Mouse (Mus musculus) heart, embryonic 14.5 days (tissue): ENCODE measurements around the gene Gm37240. TPM values are rescaled to one million over a fixed set of nuclear protein-coding genes. Genes with fewer than 3 reads are reported as not detected.

Experiments
- ATAC-seq: fragments of 200-750 bp; cut with Nextera tagmentation; 2 replicates; pipeline ENCODE4 v1.8.0; 2017; ENCODE audit warnings: low read depth, moderate TSS enrichment; ENCODE audit not compliant: insufficient number of reproducible peaks, insufficient read depth, low FRiP score
- H3K27ac ChIP-seq, 2 experiments: fragments of 200-500 bp in 1 of 2; fragments of 300-500 bp in 1 of 2; sonication (generic) in 1 of 2; replicated peaks in 1 of 2; 2 replicates each; pipeline ENCODE4 v1.5.1; 2012 to 2014; ENCODE audit warnings: low read depth in 2 of 2, low read length in 2 of 2, control low read depth in 1 of 2, mild to moderate bottlenecking in 1 of 2, mixed read lengths in 1 of 2; ENCODE audit not compliant: control insufficient read depth in 1 of 2, insufficient read depth in 1 of 2
- H3K27me3 ChIP-seq: fragments of 300-500 bp; sonication (generic); 2 replicates; pipeline ENCODE4 v1.6.1; 2014; ENCODE audit warnings: mild to moderate bottlenecking, low read length, control low read depth; ENCODE audit not compliant: control insufficient read depth, insufficient read depth
- H3K36me3 ChIP-seq: fragments of 300-500 bp; sonication (generic); 2 replicates; pipeline ENCODE4 v1.6.1; 2014; ENCODE audit warnings: mild to moderate bottlenecking, control low read depth, low read length, mixed read lengths; ENCODE audit not compliant: control insufficient read depth, insufficient read depth
- H3K4me1 ChIP-seq, 2 experiments: fragments of 200-500 bp in 1 of 2; fragments of 300-500 bp in 1 of 2; sonication (generic) in 1 of 2; 2 replicates each; pipeline ENCODE4 v1.6.1; 2012 to 2014; ENCODE audit warnings: low read length in 2 of 2, control low read depth in 1 of 2, mixed read lengths in 1 of 2; ENCODE audit not compliant: control insufficient read depth in 2 of 2, insufficient read depth in 2 of 2
- H3K4me2 ChIP-seq: fragments of 300-500 bp; sonication (generic); 2 replicates; pipeline ENCODE4 v1.6.1; 2014; ENCODE audit warnings: mild to moderate bottlenecking, low read length
- H3K4me3 ChIP-seq, 2 experiments: fragments of 200-500 bp in 1 of 2; fragments of 300-500 bp in 1 of 2; sonication (generic) in 1 of 2; 2 replicates each; pipeline ENCODE4 v1.5.1; 2012 to 2014; ENCODE audit warnings: low read length in 2 of 2, mild to moderate bottlenecking in 2 of 2, control low read depth in 1 of 2, low read depth in 1 of 2, moderate library complexity in 1 of 2; ENCODE audit not compliant: control insufficient read depth in 1 of 2, insufficient read depth in 1 of 2
- H3K9ac ChIP-seq: fragments of 300-500 bp; sonication (generic); 2 replicates; pipeline ENCODE4 v1.6.1; 2014; ENCODE audit warnings: mild to moderate bottlenecking, low read length
- H3K9me3 ChIP-seq: fragments of 300-500 bp; sonication (generic); 2 replicates; pipeline ENCODE4 v1.6.1; 2016; ENCODE audit warnings: low read length, control low read depth; ENCODE audit not compliant: control insufficient read depth
- WGBS: fragments of 180-500 bp; shearing (Covaris S2); extraction: QIAGEN DNeasy Blood & Tissue Kit; methylation state at CpG from one replicate; pipeline ENCODE4 v1.1.7; 2014; 5-methylcytosine and 5-hydroxymethylcytosine counted together
- polyA plus RNA-seq: library from polyadenylated mRNA; unstranded; fragments of >200 nt; fragmentation: Nextera tagmentation; extraction: Ambion mirVana; gene quantifications from 2 replicates; pipeline ENCODE4 v1.2.1, GENCODE M21; 2014

Gene Gm37240
- polyA plus RNA-seq, 1 experiment from 2014 or later, result 12.3 TPM

GRCm38 (mm10) chr3:84769411-84769810 lies 1117.9 kb downstream of the Gm37240 start:
- no peak for ATAC-seq
- Histone ChIP-seq H3K9me3 (no peaks in the 10 kb centered on the region), H3K4me3 (no peak overlapping the region), H3K4me2 (no peak overlapping the region), H3K4me1 (0 out of 4 replicates have a peak, but pooled peaks cover 0 to 2% of the 10 kb centered on the region in 2 experiments), H3K9ac (no peak overlapping the region), H3K27me3 (no peaks in the 10 kb centered on the region), H3K27ac (no peak overlapping the region), H3K36me3 (no peaks in the 10 kb centered on the region)
- WGBS, result 64% methylated on average over 6 of the region's 6 CpGs

- Histone ChIP-seq H3K4me3 (no peak overlapping the region), H3K4me1 (0 out of 4 replicates have a peak, but pooled peaks cover 0 to 2% of the 10 kb centered on the region in 2 experiments), H3K9me3 (no peaks in the 10 kb centered on the region), H3K36me3 (no peaks in the 10 kb centered on the region), H3K9ac (no peak overlapping the region), H3K27me3 (no peaks in the 10 kb centered on the region), H3K27ac (no peak overlapping the region), H3K4me2 (no peak overlapping the region)
- 86% methylated on average over 4 of the region's 4 CpGs for WGBS
- no peak for ATAC-seq
Observed at GRCm38 (mm10) chr3:84768940-84769339, 1118.4 kb downstream of the Gm37240 start.

GRCm38 (mm10) chr3:84753816-84754215 lies 1133.5 kb downstream of the Gm37240 start:
- no peak overlapping the region for H3K27ac ChIP-seq
- 91% methylated on average over 2 of the region's 2 CpGs for WGBS
- no peak overlapping the region for H3K4me2 ChIP-seq
- H3K9ac ChIP-seq, result no peak overlapping the region
- no peak overlapping the region for H3K4me3 ChIP-seq
- no peaks in the 10 kb centered on the region for H3K4me1 ChIP-seq
- no peaks in the 10 kb centered on the region for H3K27me3 ChIP-seq
- no peaks in the 10 kb centered on the region for H3K9me3 ChIP-seq
- no peak for ATAC-seq
- no peaks in the 10 kb centered on the region for H3K36me3 ChIP-seq

GRCm38 (mm10) chr3:84749222-84749621 lies 1138.1 kb downstream of the Gm37240 start:
- WGBS, result 53% methylated on average over 5 of the region's 5 CpGs
- Histone ChIP-seq H3K27ac (no peak overlapping the region), H3K9ac (no peak overlapping the region), H3K27me3 (0 out of 2 replicates have a peak, but pooled peaks cover 2% of the 10 kb centered on the region), H3K4me3 (no peak overlapping the region), H3K9me3 (no peaks in the 10 kb centered on the region), H3K36me3 (no peaks in the 10 kb centered on the region), H3K4me1 (peaks cover 7 to 17% of the 10 kb centered on the region in 2 experiments), H3K4me2 (no peak overlapping the region)
- ATAC-seq, result no peak

- Histone ChIP-seq H3K9me3 (no peaks in the 10 kb centered on the region), H3K27ac (no peak overlapping the region), H3K4me1 (peaks cover 7 to 17% of the 10 kb centered on the region in 2 experiments), H3K4me2 (no peak overlapping the region), H3K36me3 (no peaks in the 10 kb centered on the region), H3K4me3 (no peak overlapping the region), H3K9ac (no peak overlapping the region), H3K27me3 (0 out of 2 replicates have a peak, but pooled peaks cover 2% of the 10 kb centered on the region)
- ATAC-seq, result no peak
- WGBS, result 88% methylated on average over 5 of the region's 5 CpGs
Observed at GRCm38 (mm10) chr3:84748139-84748538, 1139.2 kb downstream of the Gm37240 start.

- peak overlapping the region in 1 of 2 experiments; percentile 25; a peak in 1 of 4 replicates for H3K27ac ChIP-seq
- WGBS, result 26% methylated on average over 18 of the region's 18 CpGs
- H3K4me1 ChIP-seq, result peaks cover 7 to 17% of the 10 kb centered on the region in 2 experiments
- no peak for ATAC-seq
- H3K27me3 ChIP-seq, result 0 out of 2 replicates have a peak, but pooled peaks cover 2% of the 10 kb centered on the region
- peak overlapping the region; percentile 55 for H3K4me2 ChIP-seq
- no peaks in the 10 kb centered on the region for H3K9me3 ChIP-seq
- H3K9ac ChIP-seq, result peak overlapping the region; percentile 38; the same call in 1 of the 2 replicates
- 0 out of 4 replicates have a peak overlapping the region, but pooled peaks of 1 of the 2 experiments have one; percentile 0 for H3K4me3 ChIP-seq
- no peaks in the 10 kb centered on the region for H3K36me3 ChIP-seq
Observed at GRCm38 (mm10) chr3:84745537-84746189, 1141.7 kb downstream of the Gm37240 start.

GRCm38 (mm10) chr3:84744707-84745106 lies 1142.6 kb downstream of the Gm37240 start:
- Histone ChIP-seq H3K27ac (no peak overlapping the region), H3K4me1 (peaks cover 7 to 17% of the 10 kb centered on the region in 2 experiments), H3K36me3 (no peaks in the 10 kb centered on the region), H3K4me3 (no peak overlapping the region), H3K9me3 (no peaks in the 10 kb centered on the region), H3K27me3 (0 out of 2 replicates have a peak, but pooled peaks cover 2% of the 10 kb centered on the region), H3K4me2 (no peak overlapping the region), H3K9ac (no peak overlapping the region)
- 43% methylated on average over 13 of the region's 13 CpGs for WGBS
- no peak for ATAC-seq
